Mouse (Mus musculus): ENCODE results near the gene Enthd1. TPM values are rescaled to one million over a fixed set of nuclear protein-coding genes. Genes with fewer than 3 reads are reported as not detected.
"Not testable (repeated sequence)": the region's sequence is repeated elsewhere in the genome, so short reads cannot be mapped to it uniquely, and the experiment has no call there.

Enthd1 gene
- total RNA-seq (2021) = not detected in 2 replicates
- long read RNA-seq, experiment 1 = 0 reads
- long read RNA-seq, experiment 2 = 0 reads

DNA sequence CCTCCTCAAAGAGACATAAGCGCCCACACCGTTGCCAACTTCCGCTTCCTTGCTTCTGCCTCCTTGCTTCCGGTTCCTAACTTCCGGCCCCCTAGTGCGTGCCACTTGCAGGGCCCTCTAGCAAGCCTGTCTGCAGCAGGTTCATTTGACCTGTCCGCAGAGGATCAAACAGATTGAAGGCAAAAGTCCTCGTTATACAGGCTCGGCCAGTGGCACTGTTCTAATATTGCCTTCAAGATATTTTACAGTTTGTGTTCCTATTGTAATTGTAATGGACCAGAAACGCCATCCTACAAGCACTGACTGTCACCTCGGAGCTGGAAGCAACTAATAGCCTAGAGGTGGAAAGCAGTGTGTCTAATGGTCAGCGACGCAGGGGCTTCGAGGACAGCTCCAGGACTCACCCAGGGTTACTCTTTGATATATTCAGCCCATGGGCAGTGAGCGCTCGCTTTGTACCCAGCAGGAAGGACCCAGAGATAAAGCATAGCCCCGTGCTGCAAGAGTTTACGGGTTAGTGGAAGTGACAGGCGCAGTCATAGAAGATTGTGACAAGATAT, at the start of gene Enthd1:
Enthd1 (minus strand) TSS at position 51 of the 560 bp plus-strand sequence.
- no peak for DNase-seq

DNA sequence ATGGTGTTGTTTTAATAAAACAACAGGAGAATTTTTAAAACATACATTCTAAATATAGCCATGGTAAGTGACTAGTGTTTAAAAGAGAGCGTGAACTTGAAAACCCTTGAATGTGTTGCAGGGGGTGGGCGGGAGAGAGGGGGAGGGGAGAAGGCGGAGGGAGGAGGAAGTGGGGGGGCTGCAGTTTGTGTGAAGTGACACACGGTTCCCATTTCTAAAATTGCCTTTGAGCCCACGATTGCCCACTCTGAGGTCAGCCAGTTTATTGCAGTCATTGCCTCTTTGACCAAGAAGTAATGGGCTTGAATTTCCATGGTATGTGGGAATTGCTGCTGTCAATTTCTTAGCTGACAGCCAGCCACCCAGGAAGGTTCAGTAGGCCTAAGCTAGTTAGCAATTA, 48.9 kb upstream of the Enthd1 start:
- DNase-seq = no peak

DNA sequence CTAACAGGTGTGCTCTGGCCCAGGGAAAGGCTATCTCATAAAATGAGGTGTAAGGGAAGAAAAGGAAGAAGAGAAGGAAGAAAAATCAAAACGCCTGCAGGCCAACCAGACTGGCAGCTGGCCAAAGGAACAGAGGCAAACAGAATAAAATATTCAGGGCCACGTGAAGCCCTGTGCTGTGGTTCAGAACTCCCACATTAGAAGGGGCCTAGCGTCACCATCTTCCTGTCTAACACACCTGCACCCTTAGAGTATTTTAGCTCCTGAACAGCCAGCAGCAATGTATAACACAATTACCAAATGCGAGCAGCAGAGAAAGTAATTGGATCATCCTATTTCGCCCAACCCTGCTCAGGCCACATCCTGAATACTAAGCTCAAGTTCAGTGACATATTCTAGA, 46.5 kb upstream of the Enthd1 start:
- no peak for DNase-seq

DNA sequence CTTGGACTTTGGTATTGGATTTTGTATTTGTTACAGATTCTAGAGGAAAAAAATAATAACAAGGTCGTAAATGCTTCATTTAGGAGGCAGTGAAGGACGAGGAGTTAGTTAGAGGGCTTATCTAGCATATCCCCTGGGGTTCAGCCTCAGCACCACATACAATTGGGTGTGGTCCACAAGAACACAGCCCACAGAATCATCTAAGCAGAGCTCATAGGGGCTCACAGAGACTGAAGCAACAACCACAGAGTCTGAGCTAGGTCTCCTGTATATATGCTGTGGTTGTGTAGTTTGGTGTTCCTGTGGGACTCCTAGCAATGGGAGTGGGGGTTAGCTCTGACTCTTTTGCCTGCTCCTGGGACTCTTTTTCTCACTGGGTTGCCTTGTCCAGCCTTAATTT, 45.4 kb upstream of the Enthd1 start:
- no peak for DNase-seq

DNA sequence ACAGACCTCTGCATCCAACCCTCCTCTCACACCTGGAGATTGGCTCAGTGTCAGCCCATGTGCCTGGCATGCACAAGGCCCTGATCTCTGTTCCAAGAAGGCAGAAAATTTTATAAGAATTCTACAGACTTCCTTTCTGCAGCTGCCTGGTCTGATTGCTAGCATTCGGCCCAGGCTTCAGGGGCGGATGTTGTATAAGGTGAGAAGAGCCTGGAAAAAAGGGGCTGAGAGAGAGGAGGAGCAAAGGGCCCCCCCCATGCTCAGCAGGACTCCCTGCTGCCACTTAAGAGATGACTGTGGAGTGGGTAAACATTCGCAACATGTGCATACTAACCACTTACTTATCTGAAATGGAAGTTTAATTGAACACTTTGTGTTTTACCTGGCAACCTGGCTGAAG, 43.0 kb upstream of the Enthd1 start:
- no peak for DNase-seq

DNA sequence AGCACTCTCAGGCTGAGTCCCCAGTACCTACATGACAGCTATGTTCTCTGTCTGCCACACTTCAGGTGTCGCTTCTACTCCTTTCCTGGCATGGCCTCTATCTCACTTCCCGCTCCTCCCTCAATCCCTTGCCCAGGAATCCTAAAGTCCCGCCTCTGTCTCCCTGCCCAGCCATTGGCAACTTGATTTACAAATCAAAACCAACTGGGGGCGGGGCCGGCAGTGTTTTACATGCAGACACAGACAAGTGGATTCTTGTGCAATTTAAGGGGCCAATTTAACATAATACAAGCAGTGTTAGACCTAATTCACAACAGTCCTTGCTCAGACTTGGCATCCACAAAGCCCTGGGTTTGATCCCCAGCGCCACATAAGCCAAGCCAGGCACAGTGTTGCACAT, 39.1 kb upstream of the Enthd1 start:
- DNase-seq = no peak

DNA sequence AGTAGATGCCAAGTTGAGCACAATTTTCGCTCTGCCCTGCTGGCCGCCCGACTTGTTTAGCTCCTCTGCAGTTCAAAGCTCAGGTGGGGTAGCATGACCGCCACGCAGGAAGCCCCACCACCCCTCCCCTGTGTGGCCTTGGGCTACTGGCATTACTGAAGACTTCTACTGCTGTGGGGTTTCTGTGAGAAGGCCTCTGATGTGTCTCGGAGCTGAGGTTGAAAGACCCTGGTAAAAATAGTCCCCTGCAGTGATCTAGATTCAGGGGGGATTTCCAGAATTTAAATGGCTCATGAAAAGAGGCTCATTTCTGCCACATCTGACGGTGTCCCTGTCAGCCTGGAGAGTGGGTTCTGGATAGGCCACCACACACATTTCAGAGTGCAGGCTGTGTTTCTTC, 37.5 kb upstream of the Enthd1 start:
- no peak for DNase-seq

DNA sequence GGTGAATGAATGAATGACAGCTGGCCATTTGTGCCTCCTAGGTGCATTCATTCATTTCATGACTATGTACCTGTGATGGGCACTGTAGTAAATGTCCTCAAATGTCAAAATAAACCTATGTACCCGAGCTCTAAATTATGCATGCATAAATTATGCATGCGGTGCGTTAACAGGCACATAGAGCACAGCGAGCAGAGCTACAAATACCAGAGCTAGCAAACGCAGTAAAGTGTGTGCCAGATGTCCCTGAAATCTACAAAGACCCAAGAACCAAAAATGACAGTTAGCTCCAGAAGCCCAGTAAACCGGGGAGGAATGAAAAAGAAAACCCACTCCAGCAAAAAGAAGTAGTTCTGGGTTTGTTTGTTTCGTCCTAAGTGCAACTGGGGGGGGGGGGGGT, 36.5 kb upstream of the Enthd1 start:
- DNase-seq = no peak

DNA sequence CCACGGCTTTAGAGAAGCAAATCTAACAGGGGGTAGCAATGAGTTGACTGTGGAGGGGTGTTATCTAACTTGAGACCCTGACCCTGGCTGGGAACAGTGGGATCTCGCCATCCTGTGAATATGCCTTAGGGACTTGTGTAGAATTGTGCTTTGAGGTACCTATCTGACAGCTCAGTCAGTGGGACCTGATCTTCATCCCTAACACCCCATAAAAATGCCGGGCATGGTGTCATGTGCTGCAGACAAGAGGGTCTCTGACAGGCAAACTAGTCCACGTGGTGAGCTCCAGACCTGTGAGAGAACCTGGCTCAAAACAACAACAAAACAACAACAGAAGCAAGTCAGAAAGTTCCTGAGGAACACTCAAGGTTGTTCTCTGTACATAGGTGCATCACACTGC, 34.9 kb upstream of the Enthd1 start:
- DNase-seq = no peak

DNA sequence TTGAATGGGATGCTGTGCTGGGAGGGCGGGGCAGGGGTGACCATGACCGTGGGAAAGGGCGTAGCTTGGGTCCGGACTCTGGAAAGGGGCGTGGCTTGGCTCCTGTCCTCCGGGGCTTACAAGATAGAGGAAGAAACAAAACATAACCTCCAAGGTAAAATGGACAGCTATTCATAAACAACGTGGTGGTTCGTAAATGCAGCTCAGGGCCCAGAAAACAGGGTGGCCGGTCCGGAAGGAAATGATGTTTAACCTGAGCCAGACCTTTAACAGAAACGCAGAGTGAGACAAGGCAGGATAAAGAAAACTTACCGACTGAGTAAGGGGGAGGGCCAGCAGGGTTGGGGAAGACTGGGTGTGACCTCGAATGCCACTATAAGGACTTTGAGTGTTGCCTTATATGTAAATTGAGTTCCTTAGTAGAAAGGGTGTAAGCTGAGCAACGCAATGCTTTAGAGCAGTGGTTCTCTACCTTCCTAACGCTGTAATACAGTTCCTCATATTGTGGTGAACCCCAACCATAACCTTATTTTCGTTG, 34.3 kb upstream of the Enthd1 start:
- peak; percentile 70 for DNase-seq

DNA sequence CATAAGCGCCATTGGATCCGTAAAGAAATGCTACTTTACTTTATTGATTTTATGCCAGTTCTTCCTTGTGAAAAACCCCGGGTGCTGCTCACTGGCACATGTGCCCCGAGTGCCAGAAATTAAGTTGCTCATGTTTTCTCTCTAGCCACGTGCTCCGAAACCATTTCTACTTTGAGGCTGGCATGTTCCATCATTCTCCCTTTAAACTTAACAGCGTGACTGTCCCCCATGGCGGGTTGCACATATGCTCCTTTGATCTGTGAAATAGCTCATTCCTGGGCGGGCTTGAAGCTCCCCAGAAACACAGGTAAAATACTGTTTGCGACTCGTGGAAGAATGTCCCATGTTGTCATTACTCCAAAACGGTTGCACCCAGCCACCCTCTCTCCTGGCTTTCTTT, 33.8 kb upstream of the Enthd1 start:
- no peak for DNase-seq

DNA sequence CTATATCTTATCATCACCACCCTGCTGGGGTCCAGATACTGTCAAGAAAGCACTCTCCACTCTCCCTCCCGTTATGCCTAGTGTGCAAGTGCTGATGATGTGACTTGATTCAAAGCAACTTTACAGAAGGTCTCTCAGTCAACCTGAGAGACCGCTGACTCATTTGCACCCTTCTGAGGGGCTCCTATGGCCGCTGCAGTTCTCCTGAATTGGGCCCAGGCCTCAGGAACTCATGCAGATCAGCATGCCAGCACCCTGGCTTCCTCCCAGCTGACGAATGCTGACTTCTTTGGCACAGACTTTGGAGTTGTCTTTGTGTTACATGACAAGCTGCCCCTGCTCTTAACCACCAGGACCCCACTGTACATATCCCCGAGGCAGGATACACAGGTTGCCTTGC, 28.9 kb upstream of the Enthd1 start:
- no peak for DNase-seq

DNA sequence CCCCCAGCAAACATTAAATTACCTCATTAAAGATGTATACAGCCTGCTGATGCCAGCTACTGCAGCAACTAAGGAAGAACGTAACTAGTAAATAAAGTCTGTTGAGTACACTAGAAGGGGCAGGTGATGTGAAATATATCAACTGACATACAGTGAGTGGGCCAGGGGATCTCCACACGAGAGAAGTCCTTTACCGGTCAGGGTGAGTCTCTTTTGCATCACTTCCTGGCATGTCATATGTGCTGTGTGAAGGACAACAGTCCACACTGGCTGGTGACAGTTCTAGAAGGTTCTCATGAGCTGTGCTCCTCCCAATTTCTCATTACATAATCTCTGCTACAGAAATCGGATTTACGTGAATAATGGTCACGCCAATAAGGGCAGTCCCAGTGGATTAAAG, 27.8 kb upstream of the Enthd1 start:
- DNase-seq = no peak

DNA sequence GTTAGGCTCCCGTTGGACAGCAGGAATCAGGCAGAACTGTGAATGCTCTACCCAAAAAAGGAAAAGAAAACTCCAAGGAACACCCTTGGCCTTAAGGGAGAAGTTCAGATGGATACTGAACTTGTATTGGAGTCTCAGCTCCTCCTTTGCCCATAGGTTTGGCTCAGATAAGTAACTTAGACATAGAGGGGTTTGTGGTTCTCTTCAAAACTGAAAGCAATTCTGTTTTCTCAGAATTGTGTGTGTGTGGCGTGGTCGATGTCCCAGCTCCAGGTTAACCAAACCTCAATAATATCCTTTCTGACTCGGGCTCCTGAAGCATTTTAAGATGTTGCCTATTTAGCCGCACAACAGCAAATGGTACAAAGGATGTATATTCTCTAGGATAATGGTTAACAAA, 25.7 kb upstream of the Enthd1 start:
- DNase-seq = no peak

DNA sequence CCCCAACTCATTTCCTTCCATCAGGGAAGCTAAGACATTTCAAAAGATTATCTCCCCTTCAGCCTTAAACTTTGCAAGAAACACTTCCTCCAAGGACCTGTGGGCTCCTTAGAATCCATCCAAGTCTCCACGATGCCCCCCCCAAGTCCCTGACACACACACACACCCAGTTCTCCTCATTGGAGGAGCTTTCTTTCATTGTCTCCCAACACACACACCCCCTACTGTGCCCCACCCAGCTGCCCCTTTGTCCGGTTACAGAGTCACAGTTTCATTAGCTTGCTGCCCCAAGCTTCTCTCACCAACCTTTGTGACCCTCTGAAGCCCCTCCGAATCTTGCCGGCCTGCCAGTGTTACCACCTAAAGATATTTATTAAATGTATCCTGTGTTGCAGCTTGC, 21.3 kb upstream of the Enthd1 start:
- no peak for DNase-seq

DNA sequence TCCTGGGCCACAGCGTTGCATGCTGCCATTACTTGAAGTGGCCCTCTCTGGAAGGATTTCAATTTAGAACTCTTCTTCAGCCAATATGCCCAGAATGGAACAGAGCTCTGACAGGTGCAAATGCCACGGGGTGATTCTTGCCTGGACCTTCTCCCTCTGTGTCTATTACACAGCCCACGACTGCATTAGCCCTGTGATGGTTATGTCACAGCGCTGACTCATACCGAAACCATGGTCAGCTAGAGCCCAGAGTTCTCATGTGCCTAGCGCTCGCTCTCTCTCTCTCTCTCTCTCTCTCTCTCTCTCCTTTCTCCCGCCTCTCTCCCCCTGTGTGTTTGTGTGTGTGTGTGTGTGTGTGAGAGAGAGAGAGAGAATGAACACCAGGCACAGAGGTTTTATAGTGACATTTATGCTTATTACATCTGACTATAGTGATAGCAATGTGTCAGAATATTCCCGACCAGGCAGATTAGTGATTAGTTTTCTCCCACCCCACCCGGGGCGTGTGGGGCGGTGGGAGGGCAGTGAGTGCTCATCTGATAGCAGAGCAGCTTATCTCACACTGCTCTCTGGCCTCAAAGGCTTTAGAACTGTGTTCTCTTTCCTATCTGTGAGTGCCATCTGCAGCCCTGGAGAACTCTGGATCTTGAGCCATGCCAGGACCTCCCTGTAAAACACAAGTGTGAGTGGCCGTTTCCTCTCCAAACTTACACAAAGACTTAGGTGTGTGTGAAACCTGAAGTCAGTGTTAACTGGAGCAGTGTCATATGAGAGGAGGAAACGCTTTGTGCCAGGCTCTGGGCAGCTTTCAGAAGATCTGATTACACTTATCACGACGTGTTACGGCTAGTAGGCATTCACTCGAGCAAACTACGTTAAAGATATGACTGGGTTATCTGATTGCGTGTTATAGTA, 17.9 kb upstream of the Enthd1 start:
- DNase-seq = peak; percentile 68

DNA sequence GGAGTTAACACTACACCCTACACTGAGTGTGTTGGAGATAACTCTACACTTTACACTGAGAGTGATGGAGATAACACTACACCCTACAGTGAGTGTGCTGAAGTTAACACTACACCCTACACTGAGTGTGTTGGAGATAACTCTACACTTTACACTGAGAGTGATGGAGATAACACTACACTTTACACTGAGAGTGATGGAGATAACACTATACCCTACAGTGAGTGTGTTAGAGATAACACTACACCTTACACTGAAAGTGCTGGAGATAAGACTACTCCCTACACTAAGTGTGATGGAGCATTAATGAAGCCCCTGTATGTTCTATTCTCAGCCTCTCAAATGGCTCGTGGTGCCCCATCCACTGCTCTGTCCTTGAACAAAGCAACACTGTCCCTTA, 15.6 kb upstream of the Enthd1 start:
- DNase-seq = not testable (repeated sequence)

DNA sequence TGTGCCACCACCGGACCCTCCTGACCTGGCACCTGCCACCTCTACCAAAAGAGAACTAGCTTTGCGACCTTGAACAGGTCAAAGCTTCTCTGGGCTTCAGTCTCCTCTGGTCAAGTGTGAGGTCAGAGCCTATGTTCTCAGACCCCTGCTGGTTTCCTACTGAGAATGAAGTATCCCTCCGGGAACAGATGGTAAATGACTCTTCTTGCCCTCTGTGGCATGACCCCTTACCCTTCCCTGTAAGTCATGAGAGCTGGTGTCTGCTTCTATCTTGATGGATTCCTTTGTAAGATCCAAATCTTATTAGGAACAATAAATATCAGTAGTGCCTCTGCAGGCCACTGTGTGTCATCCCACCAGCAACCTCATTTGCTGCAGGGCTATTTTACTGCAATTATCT, 14.2 kb upstream of the Enthd1 start:
- no peak for DNase-seq

DNA sequence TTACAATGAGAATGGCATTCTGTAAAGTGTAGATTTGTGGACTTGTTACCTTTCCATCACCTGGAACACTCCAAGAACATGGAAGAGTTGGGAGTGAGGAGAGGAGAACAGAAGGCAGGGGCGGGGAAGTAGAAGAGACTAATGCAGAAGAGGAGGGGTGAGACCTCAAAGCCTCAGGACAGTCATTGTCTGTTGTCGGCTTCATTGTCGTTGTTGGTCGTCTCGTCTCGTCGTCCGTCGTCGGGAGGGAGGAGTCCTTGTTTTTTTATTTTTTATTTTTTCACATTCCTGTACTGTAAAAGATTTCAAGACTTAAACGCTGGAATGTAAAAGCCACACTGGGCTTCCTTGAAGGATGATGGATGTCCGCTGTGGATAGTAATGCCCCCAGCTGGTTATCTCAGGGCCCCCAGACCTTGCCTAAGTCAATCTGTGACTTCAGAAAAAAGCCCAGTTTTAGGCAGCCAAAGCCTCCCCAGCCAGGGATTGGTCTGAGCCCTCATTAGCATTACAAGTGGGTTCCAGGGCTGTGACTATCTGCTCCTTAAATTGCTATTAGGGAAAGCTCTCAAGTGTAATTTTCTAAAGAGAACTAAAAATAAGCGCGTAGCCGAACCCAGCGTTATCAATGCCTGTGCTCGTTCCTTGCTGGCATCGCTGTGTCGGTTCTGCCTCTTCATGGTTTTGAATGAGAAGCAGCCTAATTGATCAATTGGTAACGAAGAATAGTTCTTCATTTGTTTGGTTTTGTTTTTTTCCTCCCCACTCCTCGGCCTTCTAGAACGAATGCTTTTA, 12.4 kb upstream of the Enthd1 start:
- DNase-seq = no peak

DNA sequence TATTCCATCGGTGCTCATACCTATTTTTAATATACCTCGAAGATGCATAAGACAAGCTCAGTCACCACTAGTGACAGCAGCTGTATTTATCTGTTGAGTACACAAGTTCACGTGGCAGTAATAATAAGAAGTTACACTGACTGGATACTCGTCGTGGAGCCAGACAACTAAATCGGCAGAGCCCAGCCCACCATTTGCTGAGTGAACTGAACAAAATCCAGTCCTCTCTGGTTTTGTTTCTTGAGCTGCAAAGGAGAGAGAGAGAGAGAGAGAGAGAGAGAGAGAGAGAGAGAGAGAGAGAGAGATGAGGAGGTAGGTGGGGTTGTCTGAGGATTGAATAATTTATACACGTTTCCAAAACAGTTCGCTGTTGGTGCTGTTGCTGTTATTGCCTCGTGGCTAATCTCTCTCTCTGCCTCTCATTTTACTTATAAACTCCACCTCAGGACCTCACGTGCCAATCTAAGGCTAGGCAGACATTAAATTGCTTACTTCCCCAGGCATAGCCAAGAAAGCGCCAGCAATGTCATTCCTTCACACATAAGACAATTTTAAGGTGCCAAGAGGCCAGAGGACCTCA, 11.5 kb upstream of the Enthd1 start:
- no peak for DNase-seq

DNA sequence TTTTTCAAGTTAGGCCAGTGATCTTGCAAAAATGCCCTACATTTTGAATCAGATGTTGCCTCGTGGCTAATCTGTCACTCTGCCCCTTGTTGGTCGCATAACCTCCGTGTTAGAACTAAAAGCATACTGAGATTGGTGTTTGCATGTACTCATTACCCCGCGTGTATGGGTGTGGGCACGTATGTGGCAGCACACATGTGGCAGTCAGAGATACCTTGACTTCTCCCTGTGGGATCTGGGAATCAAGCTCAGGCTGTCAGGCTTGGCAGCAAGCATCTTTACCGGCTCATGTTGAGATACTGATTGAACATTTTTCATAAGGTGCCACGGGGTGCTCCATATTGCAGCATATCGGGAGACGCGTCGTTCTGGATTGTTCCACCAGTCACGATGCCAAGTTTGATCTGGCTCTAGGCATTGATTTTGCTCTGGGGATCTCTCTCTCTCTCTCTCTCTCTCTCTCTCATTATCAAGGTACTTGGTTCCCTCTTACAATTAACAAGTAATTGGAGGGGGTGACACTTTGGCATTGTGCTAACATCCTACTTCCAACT, 10.9 kb upstream of the Enthd1 start:
- DNase-seq = no peak

Measured in adrenal gland, postnatal 14 days (tissue).